Mouse (Mus musculus): ENCODE results near the gene Fbl.

- no peak for TF ChIP-seq CTCF (IDR thresholded peaks at IDR 0.05; ENCODE audit: low read depth)
- no peak for TF ChIP-seq EP300 (IDR thresholded peaks at IDR 0.05; ENCODE audit: low read depth)
Measured at GRCm38 (mm10) chr7:28159292-28159691, 10.2 kb upstream of the Fbl start.

Measured in liver, embryonic 14.5 days (tissue).